Mouse (Mus musculus): ENCODE measurements around the gene Lyzl4. TPM values are rescaled to one million over a fixed set of nuclear protein-coding genes. Genes with fewer than 3 reads are reported as not detected.

The Lyzl4 gene
- polyA plus RNA-seq, 1 experiment from 2014 or later, result not detected

DNA sequence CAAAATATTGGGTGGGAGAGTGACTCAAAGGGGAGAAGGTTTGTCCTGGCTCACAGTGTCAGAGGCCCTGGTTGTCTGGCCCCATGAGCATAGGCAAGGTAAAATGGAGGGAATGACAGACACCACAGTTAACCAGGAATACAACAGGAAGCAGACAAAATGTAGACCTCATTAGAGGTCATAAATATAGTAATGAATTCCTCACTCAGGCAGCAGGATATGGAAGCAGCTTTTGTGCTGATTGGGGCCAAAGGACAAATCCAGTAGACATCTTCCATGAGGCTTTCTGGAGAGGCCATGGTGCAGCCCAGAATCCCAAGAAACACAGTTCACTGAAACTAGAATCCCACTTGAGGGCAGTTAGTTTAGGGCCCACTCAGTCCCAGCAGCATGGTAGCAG lies 92.5 kb downstream of the Lyzl4 start:
- H3K9me3 ChIP-seq (replicated peaks), result no peaks in the 10 kb centered on the region
- ATAC-seq (ENCODE audit: low FRiP score), result no peak
- H3K36me3 ChIP-seq, result no peaks in the 10 kb centered on the region
- no peak overlapping the region for H3K4me3 ChIP-seq
- no peaks in the 10 kb centered on the region for H3K27me3 ChIP-seq
- H3K9ac ChIP-seq, result no peak overlapping the region
- H3K4me2 ChIP-seq (replicated peaks), result no peak overlapping the region
- no peak overlapping the region for H3K27ac ChIP-seq
- H3K4me1 ChIP-seq, result no peaks in the 10 kb centered on the region

DNA sequence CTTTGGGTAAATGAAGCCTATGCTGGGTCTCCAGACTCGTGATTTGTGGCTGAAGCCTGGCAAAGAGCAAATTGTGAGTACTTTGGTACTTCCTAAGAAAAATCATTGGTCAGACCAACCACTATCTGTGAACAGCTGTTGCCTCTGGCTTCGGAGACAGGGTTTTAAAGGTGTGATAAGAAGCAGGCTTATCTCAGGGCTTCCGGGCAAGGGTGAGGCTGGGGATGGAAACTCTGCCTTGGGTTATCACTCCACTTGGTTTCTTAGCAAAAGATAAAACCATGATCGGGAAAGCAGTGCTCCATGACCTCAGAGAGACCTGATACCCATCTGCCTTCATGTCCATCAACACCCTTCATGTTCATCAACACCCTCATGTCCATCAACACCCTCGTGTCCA lies 92.9 kb downstream of the Lyzl4 start:
- Histone ChIP-seq H3K9me3 (replicated peaks) (no peaks in the 10 kb centered on the region), H3K9ac (no peak overlapping the region), H3K4me3 (no peak overlapping the region), H3K36me3 (no peaks in the 10 kb centered on the region), H3K27ac (no peak overlapping the region), H3K4me1 (no peaks in the 10 kb centered on the region), H3K4me2 (replicated peaks) (no peak overlapping the region), H3K27me3 (no peaks in the 10 kb centered on the region)
- ATAC-seq (ENCODE audit: low FRiP score), result no peak
- 65% methylated on average over 5 of the region's 5 CpGs for WGBS

GRCm38 (mm10) chr9:121547431-121547830 lies 94.5 kb downstream of the Lyzl4 start:
- H3K9ac ChIP-seq, result no peak overlapping the region
- H3K4me2 ChIP-seq (replicated peaks), result no peak overlapping the region
- no peaks in the 10 kb centered on the region for H3K4me1 ChIP-seq
- 74% methylated on average over 4 of the region's 4 CpGs for WGBS
- ATAC-seq (ENCODE audit: low FRiP score), result no peak
- no peaks in the 10 kb centered on the region for H3K9me3 ChIP-seq (replicated peaks)
- H3K36me3 ChIP-seq, result no peaks in the 10 kb centered on the region
- no peaks in the 10 kb centered on the region for H3K27me3 ChIP-seq
- no peak overlapping the region for H3K4me3 ChIP-seq
- no peak overlapping the region for H3K27ac ChIP-seq

- Histone ChIP-seq H3K9ac (no peak overlapping the region), H3K9me3 (replicated peaks) (peaks cover 5% of the 10 kb centered on the region; the same call in 1 of the 2 replicates), H3K36me3 (no peaks in the 10 kb centered on the region), H3K4me3 (no peak overlapping the region), H3K4me1 (no peaks in the 10 kb centered on the region), H3K4me2 (replicated peaks) (no peak overlapping the region), H3K27me3 (no peaks in the 10 kb centered on the region), H3K27ac (no peak overlapping the region)
- ATAC-seq (ENCODE audit: low FRiP score), result no peak
These were observed 100.4 kb downstream of the Lyzl4 start for GRCm38 (mm10) chr9:121541530-121541929.

DNA sequence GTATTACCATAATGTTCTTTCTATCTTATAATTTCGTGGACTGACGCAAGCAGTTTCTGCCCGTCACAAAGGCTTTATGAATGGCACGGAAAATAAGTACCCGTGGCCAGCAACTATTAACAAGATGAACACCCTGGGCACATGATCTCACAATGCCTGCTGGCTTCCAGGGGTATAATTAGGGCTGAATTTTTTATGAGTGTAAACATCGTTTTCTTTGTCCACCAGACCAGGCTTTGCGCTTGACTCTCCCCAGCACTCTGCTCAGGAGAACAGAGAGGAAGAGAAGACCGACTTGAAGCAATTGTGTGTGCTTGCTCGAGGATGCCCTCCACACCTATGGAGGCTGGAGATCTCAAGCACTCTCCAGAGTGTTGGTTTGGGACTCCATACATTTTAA lies 109.3 kb downstream of the Lyzl4 start:
- Histone ChIP-seq H3K27me3 (no peaks in the 10 kb centered on the region), H3K36me3 (no peaks in the 10 kb centered on the region), H3K4me2 (replicated peaks) (no peak overlapping the region), H3K9me3 (replicated peaks) (peaks cover 19% of the 10 kb centered on the region), H3K4me1 (no peaks in the 10 kb centered on the region), H3K9ac (no peak overlapping the region), H3K27ac (no peak overlapping the region), H3K4me3 (no peak overlapping the region)
- 78% methylated on average over 9 of the region's 9 CpGs for WGBS
- no peak for ATAC-seq (ENCODE audit: low FRiP score)

DNA sequence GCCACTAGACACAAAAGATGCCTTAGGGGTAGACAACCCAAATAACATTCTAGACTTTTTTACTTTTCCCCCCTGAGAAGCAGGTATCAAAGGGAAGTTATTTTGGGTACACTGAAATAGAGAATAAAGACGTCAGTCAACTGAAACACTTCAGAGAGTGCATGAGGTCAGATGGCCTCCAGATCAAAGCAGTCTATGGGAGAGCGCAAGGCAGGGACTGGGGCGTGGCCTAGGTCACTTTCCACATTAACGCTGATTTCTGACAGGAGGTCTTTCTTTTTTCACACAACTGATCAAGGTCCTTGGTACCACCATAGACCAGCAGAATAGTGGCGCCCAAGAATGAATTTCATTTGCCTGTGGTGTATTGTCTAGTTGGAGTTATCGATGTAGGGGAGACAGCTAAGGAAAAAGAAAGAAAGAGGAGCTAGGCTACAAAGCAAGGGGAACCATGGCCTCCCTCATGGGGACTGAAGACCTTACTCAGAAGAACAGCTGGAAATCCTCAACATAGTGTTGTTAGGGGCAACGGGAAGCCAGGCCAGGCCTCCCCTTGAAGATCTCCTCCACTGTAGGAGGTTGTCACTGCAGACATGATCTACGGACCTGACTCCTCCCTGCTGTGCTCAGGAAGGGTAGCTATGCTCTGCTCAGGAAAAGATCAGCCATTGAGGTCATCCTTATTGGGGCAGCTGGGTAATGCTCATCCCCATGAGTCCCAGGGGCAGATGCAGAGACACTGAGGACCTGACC lies 113.1 kb downstream of the Lyzl4 start:
- H3K36me3 ChIP-seq, result no peaks in the 10 kb centered on the region
- H3K27me3 ChIP-seq, result no peaks in the 10 kb centered on the region
- H3K4me1 ChIP-seq, result no peaks in the 10 kb centered on the region
- 46% methylated on average over 8 of the region's 8 CpGs for WGBS
- H3K27ac ChIP-seq, result no peak overlapping the region
- H3K4me3 ChIP-seq, result no peak overlapping the region
- H3K9ac ChIP-seq, result no peak overlapping the region
- 0 out of 2 replicates have a peak, but pooled peaks cover 7% of the 10 kb centered on the region for H3K9me3 ChIP-seq (replicated peaks)
- ATAC-seq (ENCODE audit: low FRiP score), result no peak
- H3K4me2 ChIP-seq (replicated peaks), result no peak overlapping the region

Other genes starting within 250 kb of the Lyzl4 start
- 0.88 and 1.2 TPM in 2 replicates for gene Cck, start 146.4 kb downstream of the Lyzl4 start, polyA plus RNA-seq (2016; fragmentation: Nextera tagmentation; extraction: Ambion mirVana)
- 0.44 and 0.66 TPM in 2 replicates for gene Vipr1, start 620 bp upstream of the Lyzl4 start, polyA plus RNA-seq (2016; fragmentation: Nextera tagmentation; extraction: Ambion mirVana)
- gene Sec22c, start 63.4 kb upstream of the Lyzl4 start, polyA plus RNA-seq (2016; fragmentation: Nextera tagmentation; extraction: Ambion mirVana), result 25.9 and 28.7 TPM in 2 replicates
- 103 and 130 TPM in 2 replicates for gene Ss18l2, start 68.2 kb upstream of the Lyzl4 start, polyA plus RNA-seq (2016; fragmentation: Nextera tagmentation; extraction: Ambion mirVana)
- 77.5 and 85.3 TPM in 2 replicates for gene Nktr, start 77.1 kb upstream of the Lyzl4 start, polyA plus RNA-seq (2016; fragmentation: Nextera tagmentation; extraction: Ambion mirVana)
- gene Zfp651, start 117.2 kb upstream of the Lyzl4 start, polyA plus RNA-seq (2016; fragmentation: Nextera tagmentation; extraction: Ambion mirVana), result 11.6 and 12.4 TPM in 2 replicates
- 0.48 and 2.7 TPM in 2 replicates for gene Klhl40, start 135.5 kb upstream of the Lyzl4 start, polyA plus RNA-seq (2016; fragmentation: Nextera tagmentation; extraction: Ambion mirVana)
- 0.13 and 0.15 TPM in 2 replicates for gene Hhatl, start 150.4 kb upstream of the Lyzl4 start, polyA plus RNA-seq (2016; fragmentation: Nextera tagmentation; extraction: Ambion mirVana)
- gene Ccdc13, start 197.4 kb upstream of the Lyzl4 start, polyA plus RNA-seq (2016; fragmentation: Nextera tagmentation; extraction: Ambion mirVana), result 2.9 and 4.4 TPM in 2 replicates
- gene Higd1a, start 216.3 kb upstream of the Lyzl4 start, polyA plus RNA-seq (2016; fragmentation: Nextera tagmentation; extraction: Ambion mirVana), result 139 and 144 TPM in 2 replicates